Mouse (Mus musculus) cortical plate, adult 2 months (tissue): ENCODE results near the gene Fam71e1. TPM values are rescaled to one million over a fixed set of nuclear protein-coding genes. Genes with fewer than 3 reads are reported as not detected.

Source experiments
- H3K27ac ChIP-seq: fragments of 200-500 bp; 2 replicates; pipeline ENCODE4 v1.5.1; 2012; ENCODE audit warnings: low read length, control low read depth, inconsistent platforms; ENCODE audit not compliant: insufficient read depth
- H3K4me1 ChIP-seq: fragments of 200-500 bp; 2 replicates; pipeline ENCODE4 v1.6.1; 2011; ENCODE audit warnings: low read length; ENCODE audit not compliant: control insufficient read depth, insufficient read depth
- H3K4me3 ChIP-seq: fragments of 200-500 bp; 2 replicates; pipeline ENCODE4 v1.5.1; 2011; ENCODE audit warnings: mild to moderate bottlenecking, low read length, control low read depth; ENCODE audit not compliant: insufficient read depth
- CTCF ChIP-seq: fragments of 200-500 bp; IDR thresholded peaks from 2 replicates; pipeline ENCODE4 v1.5.1; 2011; ENCODE audit warnings: mild to moderate bottlenecking, control low read depth, low read length; ENCODE audit not compliant: insufficient read depth; ENCODE audit errors: extremely low read depth
- POLR2A ChIP-seq: fragments of 200-500 bp; IDR thresholded peaks from 2 replicates; pipeline ENCODE4 v1.6.1; 2011; ENCODE audit warnings: mild to moderate bottlenecking, low read length, control low read depth; ENCODE audit not compliant: insufficient read depth; ENCODE audit errors: extremely low read depth
- polyA plus RNA-seq: library from polyadenylated mRNA; depleted of rRNA; stranded (reverse); fragments of >200 nt; gene quantifications from 2 replicates; pipeline ENCODE4 v1.2.3, GENCODE M21; 2012; rRNA removed

Gene Fam71e1
- polyA plus RNA-seq = 27.0 and 29.4 TPM in 2 replicates

GRCm38 (mm10) chr7:44495992-44496770 lies at the start of gene Fam71e1, which contains the start of gene Emc10:
Fam71e1 (plus strand) TSS chr7:44496581.
Emc10 (minus strand) TSS chr7:44496529.
- H3K4me3 ChIP-seq = peak within 1 kb of the TSS; percentile 84
- TF ChIP-seq CTCF (no peak), POLR2A (peak; percentile 54)
- peaks cover 4% of the 10 kb centered on the region for H3K4me1 ChIP-seq
- peak within 1 kb of the TSS; percentile 89 for H3K27ac ChIP-seq

GRCm38 (mm10) chr7:44453256-44453655 lies 43.1 kb upstream of the Fam71e1 start:
- TF ChIP-seq POLR2A (no peak), CTCF (no peak)
- H3K4me1 ChIP-seq = peaks cover 11% of the 10 kb centered on the region
- H3K4me3 ChIP-seq = no peak overlapping the region
- no peak overlapping the region for H3K27ac ChIP-seq

- Histone ChIP-seq H3K4me1 (peaks cover 9% of the 10 kb centered on the region), H3K4me3 (no peak overlapping the region), H3K27ac (no peak overlapping the region)
- TF ChIP-seq POLR2A (no peak), CTCF (no peak)
Observed at GRCm38 (mm10) chr7:44456302-44456701, 40.1 kb upstream of the Fam71e1 start.

GRCm38 (mm10) chr7:44460067-44460466 lies 36.3 kb upstream of the Fam71e1 start:
- TF ChIP-seq CTCF (no peak), POLR2A (no peak)
- Histone ChIP-seq H3K4me3 (no peak overlapping the region), H3K27ac (no peak overlapping the region), H3K4me1 (peaks cover 7% of the 10 kb centered on the region; the same call in 1 of the 2 replicates)

- TF ChIP-seq CTCF = no peak
- no peak for TF ChIP-seq POLR2A
- H3K4me3 ChIP-seq = no peak overlapping the region
- no peak overlapping the region for H3K27ac ChIP-seq
- peaks cover 7% of the 10 kb centered on the region; the same call in 1 of the 2 replicates for H3K4me1 ChIP-seq
Observed at GRCm38 (mm10) chr7:44460767-44461502, 35.4 kb upstream of the Fam71e1 start.

GRCm38 (mm10) chr7:44461503-44462217 lies 34.7 kb upstream of the Fam71e1 start:
- TF ChIP-seq CTCF (no peak), POLR2A (no peak)

GRCm38 (mm10) chr7:44462218-44463055 lies 33.9 kb upstream of the Fam71e1 start:
- Histone ChIP-seq H3K4me3 (no peak overlapping the region), H3K27ac (peak overlapping the region; percentile 63), H3K4me1 (peaks cover 7% of the 10 kb centered on the region; the same call in 1 of the 2 replicates)
- TF ChIP-seq CTCF (no peak), POLR2A (no peak)

More at GRCm38 (mm10) chr7:44461503-44462217, 34.7 kb upstream of the Fam71e1 start:
- Histone ChIP-seq H3K27ac (no peak overlapping the region), H3K4me1 (peaks cover 7% of the 10 kb centered on the region; the same call in 1 of the 2 replicates), H3K4me3 (no peak overlapping the region)

- TF ChIP-seq POLR2A = no peak
- TF ChIP-seq CTCF = no peak
- Histone ChIP-seq H3K27ac (no peak overlapping the region), H3K4me1 (peaks cover 7% of the 10 kb centered on the region; the same call in 1 of the 2 replicates), H3K4me3 (no peak overlapping the region)
Observed at GRCm38 (mm10) chr7:44463056-44463425, 33.3 kb upstream of the Fam71e1 start.
